ENCODE assay signal across 10 mouse cellular contexts in the genomic region with DNA sequence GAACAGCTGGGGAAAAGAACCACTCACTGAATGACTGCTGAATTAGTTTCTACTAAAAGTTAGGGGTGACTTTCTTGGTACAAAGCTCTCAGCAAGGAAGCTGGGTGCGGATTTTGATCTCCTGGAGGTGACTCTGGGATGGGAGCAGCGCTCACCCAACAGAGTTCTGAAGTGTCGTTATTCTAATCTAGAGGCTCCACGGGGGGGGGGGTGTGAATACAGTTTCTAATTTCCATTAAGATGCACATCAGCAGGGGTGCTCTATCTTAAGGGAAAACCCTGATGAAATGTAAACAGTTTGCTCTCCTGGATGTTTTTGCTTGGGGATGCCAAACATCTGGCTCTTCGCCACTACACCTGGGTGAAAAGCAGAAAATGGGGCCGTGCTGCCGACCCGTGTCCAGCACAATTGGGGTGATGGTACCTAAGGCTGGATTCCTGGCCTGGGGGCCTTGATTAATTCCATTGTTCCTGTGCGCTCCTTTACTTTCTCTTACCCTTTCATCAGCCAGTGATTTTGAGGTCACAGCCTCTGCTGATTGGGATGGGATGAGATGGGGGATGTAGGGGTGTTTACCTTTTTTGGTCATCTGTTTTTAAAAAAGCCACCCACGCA. TPM values are rescaled to one million over a fixed set of nuclear protein-coding genes. Genes with fewer than 3 reads are reported as not detected.
DNase-seq lines count a peak whose midpoint lies in the region; ATAC-seq lines count a peak whose summit lies in the region.
"Had no signal": no experiment of that assay in that cellular context is flagged by ENCODE, and none has a peak within 500 bp of the region (broad histone marks: within the 10 kb centered on the region; RNA-seq: fewer than 3 reads in every experiment).

No protein-coding gene starts in this region.

- DNase-seq in kidney, adult 8-10 months = no peak
- no peak for DNase-seq in adrenal gland, postnatal 25 days
- no peak for DNase-seq in cerebellum, adult 11 months
- DNase-seq in cerebellum, adult 8-10 months = no peak

- H3K27me3 ChIP-seq in kidney, embryonic 16.5 days (ENCODE audit: insufficient read depth, low read length) = no peaks in the 10 kb centered on the region
- peaks cover 10% of the 10 kb centered on the region for H3K27me3 ChIP-seq in embryonic facial prominence, embryonic 13.5 days
- H3K27me3 ChIP-seq in hindbrain, embryonic 15.5 days = peaks cover 4% of the 10 kb centered on the region; the same call in 1 of the 2 replicates
- H3K27me3 ChIP-seq in neural tube, embryonic 12.5 days (replicated peaks) = peaks cover 3% of the 10 kb centered on the region; the same call in 1 of the 2 replicates
- H3K27me3 ChIP-seq: Patski had no signal

- H3K36me3 ChIP-seq in kidney, embryonic 16.5 days (ENCODE audit: insufficient read depth, low read length) = no peaks in the 10 kb centered on the region
- H3K36me3 ChIP-seq in embryonic facial prominence, embryonic 13.5 days = no peaks in the 10 kb centered on the region
- no peaks in the 10 kb centered on the region for H3K36me3 ChIP-seq in hindbrain, embryonic 15.5 days
- no peaks in the 10 kb centered on the region for H3K36me3 ChIP-seq in neural tube, embryonic 12.5 days

- H3K4me3 ChIP-seq in kidney, embryonic 16.5 days (ENCODE audit: low read length) = peak overlapping the region; percentile 67
- H3K4me3 ChIP-seq in embryonic facial prominence, embryonic 13.5 days = peak overlapping the region; percentile 80
- peak overlapping the region; percentile 60 for H3K4me3 ChIP-seq in hindbrain, embryonic 15.5 days
- H3K4me3 ChIP-seq in neural tube, embryonic 12.5 days = peak overlapping the region; percentile 65; the same call in 1 of the 2 replicates

- no peak for ATAC-seq in kidney, embryonic 16.5 days (ENCODE audit: low FRiP score, low TSS enrichment)
- ATAC-seq in embryonic facial prominence, embryonic 13.5 days (ENCODE audit: insufficient number of reproducible peaks, insufficient read depth, low FRiP score, low TSS enrichment, low read depth) = no peak
- no peak for ATAC-seq in hindbrain, embryonic 15.5 days (ENCODE audit: low FRiP score, low read depth)
- ATAC-seq in neural tube, embryonic 12.5 days (ENCODE audit: low FRiP score, low read depth) = no peak
- ATAC-seq: Patski had no signal

- H3K9ac ChIP-seq in kidney, embryonic 16.5 days (replicated peaks; ENCODE audit: low read length) = peak overlapping the region; percentile 85
- peak overlapping the region; percentile 89 for H3K9ac ChIP-seq in embryonic facial prominence, embryonic 13.5 days
- no peak overlapping the region for H3K9ac ChIP-seq in hindbrain, embryonic 15.5 days
- H3K9ac ChIP-seq in neural tube, embryonic 12.5 days = no peak overlapping the region
- H3K9ac ChIP-seq: liver, embryonic 14.5 days had no signal

- no peak overlapping the region for H3K27ac ChIP-seq in kidney, embryonic 16.5 days (ENCODE audit: low read length)
- H3K27ac ChIP-seq in embryonic facial prominence, embryonic 13.5 days = peak overlapping the region; percentile 93; the same call in 1 of the 2 replicates
- no peak overlapping the region for H3K27ac ChIP-seq in hindbrain, embryonic 15.5 days (replicated peaks)
- no peak overlapping the region for H3K27ac ChIP-seq in neural tube, embryonic 12.5 days
- H3K27ac ChIP-seq: liver, embryonic 14.5 days had no signal

- 34% methylated on average over 10 of the region's 10 CpGs for WGBS in kidney, embryonic 16.5 days
- 11% methylated on average over 10 of the region's 10 CpGs for WGBS in embryonic facial prominence, embryonic 13.5 days
- 15% methylated on average over 10 of the region's 10 CpGs for WGBS in hindbrain, embryonic 15.5 days
- 17% methylated on average over 10 of the region's 10 CpGs for WGBS in neural tube, embryonic 12.5 days

- H3K4me2 ChIP-seq in kidney, embryonic 16.5 days (replicated peaks; ENCODE audit: low read depth, low read length) = peak overlapping the region; percentile 70
- H3K4me2 ChIP-seq in embryonic facial prominence, embryonic 13.5 days = peak overlapping the region; percentile 73
- peak overlapping the region; percentile 79 for H3K4me2 ChIP-seq in hindbrain, embryonic 15.5 days
- H3K4me2 ChIP-seq in neural tube, embryonic 12.5 days (replicated peaks) = peak overlapping the region; percentile 95

- H3K9me3 ChIP-seq in kidney, embryonic 16.5 days (ENCODE audit: low read length) = no peaks in the 10 kb centered on the region
- H3K9me3 ChIP-seq in embryonic facial prominence, embryonic 13.5 days = no peaks in the 10 kb centered on the region
- no peaks in the 10 kb centered on the region for H3K9me3 ChIP-seq in hindbrain, embryonic 15.5 days
- H3K9me3 ChIP-seq in neural tube, embryonic 12.5 days = no peaks in the 10 kb centered on the region

- peaks cover 27% of the 10 kb centered on the region for H3K4me1 ChIP-seq in kidney, embryonic 16.5 days (ENCODE audit: insufficient read depth, low read length)
- H3K4me1 ChIP-seq in embryonic facial prominence, embryonic 13.5 days = peaks cover 41% of the 10 kb centered on the region
- H3K4me1 ChIP-seq in hindbrain, embryonic 15.5 days (replicated peaks) = peaks cover 19% of the 10 kb centered on the region
- H3K4me1 ChIP-seq in neural tube, embryonic 12.5 days = peaks cover 12% of the 10 kb centered on the region; the same call in 1 of the 2 replicates

RNA-seq across cellular contexts. Expression of a gene that starts 1.9 kb away (rescaled TPM):
- 9.2 and 9.3 TPM in 2 replicates for polyA plus RNA-seq in kidney, embryonic 16.5 days (2015; fragmentation: Nextera tagmentation; extraction: Ambion mirVana)
- polyA plus RNA-seq in embryonic facial prominence, embryonic 13.5 days (2015; fragmentation: Nextera tagmentation; extraction: Ambion mirVana) = 10.4 and 10.7 TPM in 2 replicates
- 1.6 and 1.9 TPM in 2 replicates for polyA plus RNA-seq in hindbrain, embryonic 15.5 days (2015; fragmentation: Nextera tagmentation; extraction: Ambion mirVana)
- polyA plus RNA-seq in neural tube, embryonic 12.5 days (2016; fragmentation: Nextera tagmentation; extraction: Ambion mirVana) = 4.3 and 5.6 TPM in 2 replicates
- 5.7 and 10.3 TPM in 2 replicates for total RNA-seq in adrenal gland, postnatal 25 days (2021)

Comparison
In these comparisons a context has a peak if more than half of its experiments do, and no peak if none do; other contexts are left out.
1. H3K9ac ChIP-seq: peak in kidney, embryonic 16.5 days (single experiment) and embryonic facial prominence, embryonic 13.5 days (single experiment); none in hindbrain, embryonic 15.5 days (single experiment) and neural tube, embryonic 12.5 days (single experiment).
2. Peak in every context shown above with its lines, with median percentiles within 50 percentile points of each other: H3K4me2 ChIP-seq and H3K4me3 ChIP-seq.